Mouse (Mus musculus) lung, postnatal 4 days (tissue): ENCODE measurements around the gene Ganc.

Source experiments
- DNase-seq, 2 experiments: peaks; one replicate each; pipeline ENCODE4 v3.0.0; 2021

Ganc gene

DNA sequence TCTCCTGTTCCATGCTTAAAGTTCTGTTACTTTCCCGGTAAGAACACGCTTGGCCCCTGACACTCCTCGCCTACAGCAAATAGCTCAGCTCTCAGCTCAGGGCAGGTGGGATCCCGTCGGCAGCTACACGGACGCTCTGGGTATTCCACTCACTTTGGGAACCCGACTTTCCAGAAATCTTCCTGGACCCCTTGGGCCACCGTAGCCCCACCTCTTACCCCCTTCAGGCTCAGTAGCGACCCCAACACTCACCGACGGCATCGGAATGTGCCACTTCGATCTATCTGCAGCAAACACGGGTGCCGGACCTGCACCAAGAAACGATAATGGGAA is at the start of gene Ganc:
TSS of gene Ganc (plus strand) at position 244 of the 333 bp plus-strand sequence.
- no peak for DNase-seq

DNA sequence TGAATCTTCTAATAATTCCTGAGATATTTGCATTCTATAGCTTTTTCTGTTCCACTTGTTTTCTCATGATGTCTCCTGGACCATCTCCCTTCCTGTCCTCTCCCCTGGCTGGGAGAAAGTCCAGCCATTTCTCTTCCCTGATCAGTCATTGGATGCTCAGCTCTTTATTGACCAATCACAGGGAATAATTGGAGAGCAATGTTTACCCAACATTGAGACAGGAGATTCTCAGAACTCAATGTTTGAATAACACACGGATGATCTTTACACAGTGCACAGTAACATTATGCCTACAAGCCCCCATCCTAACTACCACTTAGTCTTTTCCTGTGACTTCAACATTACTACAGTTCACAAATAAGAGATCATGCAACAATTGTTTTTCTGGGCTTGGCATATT is 43.3 kb upstream of the Ganc start:
- DNase-seq, result no peak

DNA sequence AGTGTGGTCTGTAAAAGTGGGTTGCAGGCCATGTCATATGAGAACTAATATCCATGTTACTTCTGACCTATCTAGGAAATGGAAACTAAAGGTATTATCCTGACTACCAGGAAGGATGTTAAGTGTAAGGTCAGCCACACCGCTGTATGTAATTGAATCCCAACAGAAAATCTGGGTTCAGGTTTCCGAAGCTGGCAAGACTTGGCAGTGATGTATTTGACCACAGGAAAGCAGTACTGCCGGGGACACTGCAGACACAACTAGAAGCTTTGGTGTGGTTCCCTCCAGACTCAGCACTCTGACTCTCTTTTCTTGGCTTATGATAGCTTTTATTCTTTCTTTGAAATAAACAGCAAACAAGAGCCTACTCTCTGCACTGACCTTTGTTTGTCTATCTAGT is 37.2 kb upstream of the Ganc start:
- DNase-seq, result no peak

DNA sequence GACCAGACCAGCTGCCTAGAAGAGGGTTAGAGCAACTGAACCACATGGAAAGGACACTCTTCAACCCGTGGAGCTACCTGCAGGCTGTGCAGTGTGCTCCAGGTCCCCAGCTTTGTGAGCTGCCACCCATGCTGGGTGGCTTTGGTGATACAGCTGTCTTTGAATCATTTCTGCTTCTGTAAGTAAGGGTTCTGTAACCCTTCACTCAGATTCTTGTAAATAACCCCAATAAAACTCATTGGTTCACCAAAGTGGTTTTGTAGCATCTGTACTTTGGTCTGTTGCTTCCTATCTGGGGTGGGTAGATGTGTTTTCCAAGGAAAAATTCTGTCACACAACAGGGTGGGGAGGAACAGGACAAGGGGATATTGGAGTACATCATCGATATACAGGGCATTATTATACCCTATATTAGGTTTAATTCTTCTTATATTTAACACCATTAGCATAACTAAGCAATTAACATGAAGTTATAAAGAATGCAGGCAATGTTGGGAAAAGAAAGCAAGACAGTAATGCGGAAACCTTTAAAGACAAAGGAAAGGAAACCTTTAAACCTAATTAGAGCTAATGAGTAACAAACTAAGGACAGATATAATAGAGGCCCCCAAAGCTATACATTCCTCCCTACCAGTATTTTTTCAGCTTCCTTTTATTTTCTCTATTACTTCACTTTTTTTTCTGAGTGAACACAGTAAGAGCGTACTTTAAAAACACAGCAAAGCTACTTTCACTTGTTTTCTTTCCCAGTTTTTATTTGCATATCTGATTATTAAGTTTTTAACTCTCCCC is 36.1 kb upstream of the Ganc start:
- no peak for DNase-seq

DNA sequence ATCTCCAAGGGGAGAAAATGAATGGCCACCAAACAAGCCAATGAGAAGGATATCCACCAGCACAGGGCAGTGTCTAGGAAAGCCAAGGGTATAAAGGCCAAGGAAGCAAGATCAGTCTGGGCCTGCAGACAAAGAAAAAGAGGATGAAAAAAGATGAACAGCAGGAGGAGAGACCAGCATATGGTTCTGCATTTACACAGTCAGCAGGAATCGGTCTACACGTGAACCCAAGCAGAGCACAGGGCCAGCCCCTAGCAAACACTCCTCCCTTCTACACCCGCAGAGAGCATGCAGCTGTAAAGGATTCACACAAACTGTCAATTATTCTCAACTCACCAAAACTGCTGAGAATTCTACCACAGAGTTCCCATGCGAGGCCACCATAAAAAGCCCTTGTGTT is 29.8 kb upstream of the Ganc start:
- no peak for DNase-seq

DNA sequence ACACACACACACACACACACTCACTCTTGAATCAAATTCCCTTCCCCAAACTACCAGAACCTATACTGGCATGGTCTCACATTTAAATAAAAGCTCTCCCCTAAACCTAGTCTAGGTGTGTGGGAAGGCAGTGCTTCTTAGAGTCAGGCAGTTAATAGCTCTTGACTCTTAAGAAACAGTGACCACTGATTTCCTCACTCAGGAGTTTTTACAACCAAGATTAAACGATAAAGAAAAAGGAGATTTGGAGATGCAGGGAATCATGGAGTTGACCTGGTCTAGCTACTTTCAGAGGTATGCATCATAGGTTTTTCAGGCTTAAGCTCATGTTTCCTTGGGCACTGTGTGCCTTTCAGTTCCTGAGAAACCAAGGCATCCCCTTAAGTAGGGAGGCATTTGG is 17.4 kb upstream of the Ganc start:
- no peak for DNase-seq

DNA sequence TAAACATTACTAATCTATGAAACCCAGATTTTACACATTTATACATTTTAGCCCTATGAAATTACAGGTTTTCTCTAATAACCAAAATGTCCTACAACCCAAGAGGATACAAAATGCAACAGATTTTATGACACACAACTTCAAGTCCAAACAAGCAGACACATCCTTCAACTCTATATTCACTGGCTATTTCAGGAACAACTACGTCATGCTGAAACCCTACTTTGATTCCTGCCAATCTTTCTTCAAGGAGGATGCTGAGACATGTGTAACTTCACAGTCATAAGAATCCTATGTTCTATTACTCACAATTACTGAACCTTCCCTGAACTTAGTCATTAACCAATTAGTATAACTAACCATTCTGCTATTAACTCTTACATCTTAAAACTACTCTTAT is 16.4 kb upstream of the Ganc start:
- DNase-seq, result no peak

DNA sequence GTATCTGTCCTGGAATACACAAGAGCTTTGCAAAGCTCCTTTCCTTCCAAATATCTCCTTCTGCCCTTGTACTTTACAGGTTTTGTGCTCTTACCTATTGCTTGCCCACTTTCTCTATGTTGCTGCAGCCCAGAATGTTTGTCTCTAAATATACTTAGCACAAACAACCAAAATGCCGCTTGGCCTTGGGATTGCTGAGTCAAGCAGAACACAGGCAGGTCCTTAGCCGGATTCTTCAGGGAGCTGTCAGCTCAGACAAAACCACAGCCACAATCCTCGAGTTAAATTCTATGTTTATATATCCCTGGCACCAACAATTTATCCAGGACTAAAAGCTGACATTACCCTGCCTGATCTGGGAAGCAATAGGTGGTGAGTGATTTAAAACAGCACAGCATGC is 14.3 kb upstream of the Ganc start:
- DNase-seq, result no peak

DNA sequence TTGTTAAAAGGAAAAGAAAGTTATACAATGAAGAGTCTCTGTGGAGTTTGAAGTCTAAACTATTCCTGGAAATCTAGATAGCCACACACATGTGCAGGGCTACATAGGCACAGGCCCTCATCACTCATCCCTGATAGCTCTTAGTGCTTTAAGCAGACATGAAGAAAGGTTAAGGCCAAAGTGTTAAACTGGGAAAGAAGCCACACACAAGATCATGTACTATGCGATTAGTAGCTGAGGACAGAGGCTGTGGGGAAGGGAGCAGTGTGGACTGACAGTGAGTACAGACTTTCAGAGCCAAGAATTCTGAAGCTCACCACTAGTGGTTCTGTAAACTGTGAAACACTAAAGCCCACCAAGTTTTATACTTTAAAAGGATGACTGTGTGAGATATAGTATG is 12.8 kb upstream of the Ganc start:
- DNase-seq, result no peak

DNA sequence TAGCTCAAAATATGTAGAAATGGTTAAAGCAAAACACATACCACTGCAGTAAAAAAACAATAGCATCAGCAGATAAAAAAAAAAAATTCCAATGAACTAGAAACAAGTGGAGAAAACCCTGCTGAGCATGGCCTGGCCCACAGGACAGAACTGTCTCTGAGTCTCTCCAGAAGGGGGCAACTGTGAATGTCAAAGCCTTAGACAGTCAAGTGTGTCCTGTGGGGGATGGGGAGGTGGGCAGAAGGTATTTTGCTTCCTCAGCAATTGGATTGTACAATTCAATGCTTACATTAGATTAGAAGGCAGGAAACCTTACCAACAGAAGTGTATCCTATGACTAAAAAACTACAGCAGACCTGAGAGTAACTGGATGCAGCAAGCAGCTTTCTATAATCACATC is 11.3 kb upstream of the Ganc start:
- DNase-seq, result no peak

DNA sequence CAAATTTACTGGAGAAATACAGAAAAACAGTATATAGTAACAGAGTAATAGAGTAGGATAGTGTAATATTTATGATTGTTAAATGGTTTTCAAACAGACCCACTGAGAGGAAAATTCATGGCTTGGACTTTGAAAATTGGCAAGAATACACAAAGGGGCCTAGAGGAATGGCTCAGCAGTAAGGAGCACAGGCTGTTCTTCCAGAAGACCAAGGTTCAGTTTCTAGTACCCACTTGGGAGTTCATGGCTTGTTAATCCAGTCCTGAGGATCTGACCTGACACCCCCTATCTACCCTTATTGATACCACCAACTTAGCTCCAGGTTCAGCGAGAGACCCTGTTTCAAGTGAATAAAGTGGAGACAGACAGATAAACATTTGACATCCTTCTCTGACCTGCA is 5.7 kb upstream of the Ganc start:
- DNase-seq, result no peak

DNA sequence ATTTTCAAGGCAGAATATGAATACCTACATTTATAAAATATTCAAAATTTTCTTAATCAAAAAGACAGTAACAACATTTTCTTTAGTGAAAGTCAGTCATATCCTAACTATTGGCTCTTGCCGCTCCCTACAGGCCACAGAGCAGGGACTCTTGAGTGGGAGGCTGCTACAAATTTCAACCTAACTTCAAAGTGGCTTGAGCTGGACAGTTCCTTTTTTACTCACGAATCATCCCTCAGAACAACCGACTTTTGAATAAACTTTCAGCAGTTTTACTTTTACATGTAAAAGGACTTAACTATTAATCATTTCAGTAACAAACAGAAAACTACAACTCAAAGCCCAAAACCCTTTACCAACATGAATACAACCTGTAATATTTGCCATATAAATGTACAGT is 883 bp upstream of the Ganc start:
- DNase-seq, result no peak

DNA sequence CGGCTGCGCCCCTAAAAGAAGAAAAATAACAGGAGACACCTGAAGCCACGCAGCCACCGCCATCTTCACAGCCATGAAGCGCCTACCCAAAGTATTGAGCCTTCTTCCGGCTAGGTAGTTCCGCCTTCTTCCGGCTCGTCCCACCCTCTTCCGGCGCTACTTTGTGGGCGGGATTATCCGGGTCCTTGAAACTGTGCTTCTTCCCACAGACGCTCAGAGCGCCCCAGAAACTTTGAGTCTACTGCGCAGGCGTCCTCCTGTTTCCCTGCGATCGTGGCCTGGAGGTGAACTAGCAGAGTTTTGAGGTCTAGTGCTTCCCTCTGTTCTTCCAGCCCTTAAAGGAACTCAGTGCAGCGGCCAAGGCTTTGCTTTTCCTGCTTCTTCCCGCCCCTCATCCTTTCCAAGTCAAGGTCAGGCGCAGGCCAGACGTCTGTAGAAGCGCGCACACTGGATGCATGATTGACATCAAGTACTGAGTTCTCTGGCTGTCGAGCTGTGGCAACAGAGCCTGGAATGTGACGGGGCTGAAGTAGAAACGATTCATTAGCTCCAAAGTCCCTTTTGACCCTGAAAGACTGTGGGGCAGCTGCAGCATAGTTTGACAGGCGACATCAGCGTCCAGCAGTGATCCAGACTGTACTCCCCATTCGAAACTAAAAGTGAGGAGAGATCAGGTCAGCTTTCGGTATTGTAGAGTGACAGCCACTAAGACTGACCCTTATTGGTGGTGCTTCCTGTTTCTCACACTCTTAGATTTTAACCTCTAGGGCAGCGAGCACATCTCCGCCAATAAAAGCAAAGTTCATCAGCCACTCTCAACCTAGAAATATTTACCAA is 508 bp downstream of the Ganc start, which contains the start of gene Tmem87a:
TSS of gene Tmem87a (minus strand) at position 128 of the 837 bp plus-strand sequence.
- DNase-seq, result peak; percentile 96 to 97

DNA sequence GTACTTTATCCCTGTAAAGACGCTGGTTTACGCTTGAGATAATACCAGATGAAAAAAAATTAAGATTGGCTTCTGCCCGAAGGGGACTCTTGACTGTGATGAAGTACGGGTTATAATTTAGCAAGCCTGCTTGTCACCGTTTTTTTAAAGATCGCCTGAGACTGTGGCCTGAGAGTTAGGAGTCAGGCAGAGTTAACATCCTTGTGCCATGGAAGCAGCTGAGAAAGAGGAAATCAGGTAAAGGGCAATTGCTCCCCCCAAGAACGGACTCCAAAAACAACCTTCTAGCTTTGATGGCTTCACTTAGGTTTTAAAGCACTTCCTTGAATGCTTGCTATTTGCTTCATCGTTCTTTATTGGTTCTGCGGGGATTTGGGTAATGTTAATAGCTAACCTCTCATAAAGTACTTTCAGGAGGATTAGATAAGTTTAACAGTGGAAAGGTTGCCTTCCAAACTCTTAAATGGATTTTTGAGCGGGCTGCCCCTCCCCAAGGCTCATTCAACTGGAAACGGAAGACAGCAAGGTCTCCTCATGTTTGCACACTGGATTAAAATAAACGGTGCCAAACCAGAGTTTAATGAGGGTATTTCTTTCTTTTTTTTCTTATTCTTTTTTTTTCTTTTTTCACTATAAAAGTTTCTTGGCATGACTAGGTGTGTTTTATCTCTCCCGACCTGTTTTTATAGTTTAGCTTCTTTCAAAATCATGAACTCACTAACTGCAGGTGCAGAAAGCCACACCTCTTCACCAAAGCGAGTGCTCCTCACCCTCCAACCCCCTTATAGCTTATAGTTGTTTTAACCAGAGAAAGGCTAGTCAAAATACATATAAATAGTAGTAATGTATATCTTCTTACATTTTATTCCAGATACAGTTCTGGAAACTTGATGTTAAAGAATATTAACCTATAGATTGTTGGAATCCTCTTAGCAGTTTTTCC is 1.4 kb downstream of the Ganc start:
- DNase-seq, result no peak

DNA sequence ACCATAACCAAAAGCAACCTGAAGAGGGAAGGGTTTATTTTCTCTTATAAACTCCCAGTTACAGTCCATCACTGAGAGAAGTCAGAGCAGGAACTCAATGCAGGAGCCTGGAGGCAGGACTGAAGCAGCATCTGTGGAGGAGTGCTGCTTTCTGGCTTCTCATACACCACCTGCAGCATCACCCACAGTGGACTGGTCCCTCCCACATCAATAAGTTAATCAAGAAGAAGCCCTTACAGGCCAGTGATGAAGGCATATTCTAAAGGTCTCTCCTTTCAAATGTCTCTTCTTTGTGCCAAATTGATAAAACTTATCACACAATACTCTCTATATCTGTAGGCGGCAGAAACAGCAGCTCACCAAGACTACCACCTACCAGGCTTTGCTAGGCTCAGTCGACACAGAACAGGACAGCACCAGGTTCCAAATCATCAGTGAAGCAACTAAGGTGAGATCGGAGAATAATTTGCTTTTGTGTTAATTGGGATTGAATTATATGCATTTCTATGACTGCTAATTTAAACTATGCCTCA is 7.5 kb downstream of the Ganc start:
- DNase-seq, result no peak

DNA sequence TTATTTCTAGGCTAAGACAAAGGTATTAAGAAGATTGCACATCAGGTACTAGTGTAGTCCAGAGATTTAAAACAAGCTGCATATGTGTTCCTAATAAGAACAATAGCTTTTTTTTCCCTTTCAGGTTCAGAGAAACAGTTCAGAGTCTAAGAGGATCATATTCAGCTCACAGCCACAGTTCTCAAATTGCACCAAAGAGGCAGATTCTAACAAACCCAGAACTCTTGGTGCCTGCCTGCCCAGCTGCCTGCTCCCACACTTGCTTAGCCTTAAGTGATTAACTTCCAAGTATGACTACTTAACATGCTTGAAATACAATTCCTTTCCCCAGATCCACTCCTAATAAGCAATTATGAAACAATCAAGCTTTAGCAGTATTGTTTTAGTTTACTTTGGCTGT is 10.4 kb downstream of the Ganc start:
- DNase-seq, result no peak

DNA sequence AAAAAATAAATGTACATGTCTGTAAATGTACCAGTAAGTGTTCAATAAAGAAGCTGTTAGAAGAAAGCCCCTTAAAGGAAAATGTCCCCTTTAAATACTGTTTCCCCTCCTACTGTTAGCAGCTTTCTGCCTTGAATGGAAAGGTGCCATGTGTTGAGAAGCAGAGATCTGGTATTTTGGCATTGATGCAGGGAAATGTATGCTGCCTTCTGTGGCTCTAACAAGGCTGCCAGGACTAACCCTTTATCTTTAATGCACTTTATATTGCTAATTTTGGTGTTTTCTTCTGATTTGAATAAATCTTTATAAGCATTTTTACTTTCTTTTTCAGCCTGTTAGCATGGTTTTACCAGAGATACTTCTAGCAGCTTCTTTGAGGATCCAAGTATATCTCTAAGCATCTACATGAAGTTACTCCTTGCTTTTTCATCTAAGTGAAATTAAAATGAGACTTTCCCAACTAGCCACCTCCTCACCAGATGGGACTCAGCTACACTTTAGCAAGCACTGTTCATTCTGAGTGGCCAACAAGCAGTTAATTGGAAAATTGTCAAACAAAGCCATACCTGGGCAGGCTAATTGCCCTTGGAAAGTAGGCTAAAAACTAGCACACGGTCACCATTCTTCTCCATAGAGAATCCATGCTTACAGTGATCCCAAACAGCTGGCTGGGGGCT is 11.2 kb downstream of the Ganc start:
- no peak for DNase-seq

DNA sequence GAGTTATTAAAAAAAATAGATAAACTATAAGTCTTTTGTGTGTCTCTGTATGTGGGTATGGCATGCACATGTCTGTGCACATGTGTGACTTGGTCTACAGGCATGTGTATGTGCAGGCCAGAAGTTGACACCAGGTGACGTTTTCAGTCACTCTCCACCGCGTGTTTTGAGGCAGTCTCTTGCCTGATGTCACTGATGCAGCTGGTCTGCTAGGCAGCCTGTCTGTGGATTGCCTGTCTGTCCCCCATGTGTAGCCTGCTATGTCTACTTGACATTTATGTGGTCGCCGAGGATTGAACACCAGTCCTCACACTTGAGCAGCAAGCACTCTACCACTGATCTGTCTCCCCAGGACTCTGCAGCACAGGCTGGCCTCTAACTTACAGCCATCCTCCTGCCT is 20.7 kb downstream of the Ganc start:
- no peak for DNase-seq

DNA sequence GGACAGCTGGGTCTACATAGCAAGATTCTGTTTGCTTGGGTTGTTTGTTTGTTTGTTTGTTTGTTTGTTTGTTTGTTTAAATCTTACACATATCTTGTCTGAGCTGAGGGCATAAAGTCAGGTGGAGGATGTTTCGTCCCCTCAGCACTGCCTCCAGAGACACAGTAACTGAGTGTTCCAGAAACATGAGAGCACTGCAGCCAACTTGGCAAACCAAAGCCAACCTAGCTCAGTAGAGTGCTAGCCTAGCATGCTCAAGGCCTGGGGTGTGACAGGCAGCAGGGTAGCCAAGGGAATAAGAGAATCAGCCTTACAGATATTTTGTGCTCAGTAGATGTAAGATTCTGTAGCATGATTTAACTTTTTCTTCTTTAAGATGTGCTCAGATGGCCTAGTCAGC is 40.8 kb downstream of the Ganc start:
- DNase-seq, result no peak

DNA sequence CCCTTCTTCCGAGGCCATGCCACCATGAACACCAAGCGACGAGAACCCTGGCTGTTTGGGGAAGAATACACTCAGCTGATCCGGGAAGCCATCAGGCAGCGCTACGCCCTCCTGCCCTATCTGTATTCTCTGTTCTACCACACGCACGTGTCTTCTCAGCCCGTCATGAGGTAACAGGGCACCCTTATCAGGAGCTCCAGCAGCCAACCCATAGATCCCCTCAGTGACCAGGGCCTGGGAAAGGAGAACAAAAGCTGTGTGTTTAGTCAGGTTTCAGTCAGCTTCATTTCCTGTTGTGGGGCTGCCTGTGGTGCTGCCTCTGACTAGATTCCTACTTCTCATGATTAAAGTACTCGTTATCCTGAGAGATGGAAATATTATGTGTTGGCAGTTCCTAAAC is 42.7 kb downstream of the Ganc start:
- DNase-seq, result no peak

DNA sequence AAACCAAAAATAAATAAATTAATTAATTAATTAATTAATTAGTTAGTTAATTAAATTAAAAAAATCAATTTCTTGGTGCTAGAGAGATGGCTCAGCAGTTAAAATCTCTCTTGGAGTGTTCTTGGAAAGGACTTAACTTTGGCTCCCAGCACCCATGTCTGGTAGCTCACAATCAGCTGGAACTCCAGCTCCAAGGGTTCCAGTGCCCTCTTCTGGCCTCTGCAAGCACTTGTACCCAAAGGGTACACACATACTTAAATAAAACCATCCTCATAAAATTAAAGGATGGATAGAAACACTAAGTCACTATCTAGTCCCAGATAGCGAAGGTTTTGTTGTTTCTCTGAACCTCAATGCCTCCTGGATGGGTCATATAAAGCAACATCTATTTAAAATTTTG is 43.6 kb downstream of the Ganc start:
- no peak for DNase-seq

DNA sequence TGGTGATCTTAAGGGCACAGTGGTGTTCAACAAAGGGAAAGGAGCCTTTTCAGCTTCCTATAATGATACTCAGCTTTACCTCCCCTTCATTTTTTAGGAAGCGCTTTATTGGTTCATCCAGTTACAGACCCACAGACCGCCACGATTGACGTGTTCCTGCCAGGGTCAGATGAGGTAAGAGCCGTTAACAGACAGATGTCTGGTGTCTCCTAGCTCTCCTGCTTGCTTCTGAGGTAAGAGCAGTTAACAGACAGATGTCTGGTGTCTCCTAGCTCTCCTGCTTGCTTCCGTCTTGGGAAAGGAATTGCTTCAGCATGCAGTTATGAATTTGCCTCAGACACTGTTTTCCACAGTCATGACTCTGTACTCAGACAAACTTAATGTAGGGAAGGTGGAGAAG is 47.0 kb downstream of the Ganc start:
- no peak for DNase-seq

DNA sequence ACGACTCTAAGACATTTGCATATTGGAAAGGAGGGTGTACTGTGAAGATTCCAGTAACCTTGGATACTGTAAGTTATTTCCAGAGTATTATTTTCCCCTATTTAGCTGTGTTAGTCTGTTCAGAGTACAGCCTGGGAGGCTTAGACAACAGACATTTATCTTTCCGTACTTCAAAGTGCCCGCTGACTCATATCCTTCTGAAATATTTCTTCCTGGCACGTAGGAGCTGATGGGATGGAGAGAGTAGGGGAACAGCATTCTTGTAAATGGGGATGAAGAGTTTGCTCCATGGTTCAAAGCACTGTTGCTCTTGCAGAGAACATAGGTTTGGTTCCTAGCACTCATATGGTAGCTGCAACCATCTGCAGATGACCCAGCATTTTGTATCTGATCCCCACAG is 48.9 kb downstream of the Ganc start:
- DNase-seq, result no peak
